Mouse (Mus musculus): ENCODE results near the gene Stx5a.
"Not testable (repeated sequence)": the region's sequence is repeated elsewhere in the genome, so short reads cannot be mapped to it uniquely, and the experiment has no call there.

Gene Stx5a

GRCm38 (mm10) chr19:8716767-8717475 is 24.3 kb upstream of the Stx5a start:
- DNase-seq: no peak

DNA sequence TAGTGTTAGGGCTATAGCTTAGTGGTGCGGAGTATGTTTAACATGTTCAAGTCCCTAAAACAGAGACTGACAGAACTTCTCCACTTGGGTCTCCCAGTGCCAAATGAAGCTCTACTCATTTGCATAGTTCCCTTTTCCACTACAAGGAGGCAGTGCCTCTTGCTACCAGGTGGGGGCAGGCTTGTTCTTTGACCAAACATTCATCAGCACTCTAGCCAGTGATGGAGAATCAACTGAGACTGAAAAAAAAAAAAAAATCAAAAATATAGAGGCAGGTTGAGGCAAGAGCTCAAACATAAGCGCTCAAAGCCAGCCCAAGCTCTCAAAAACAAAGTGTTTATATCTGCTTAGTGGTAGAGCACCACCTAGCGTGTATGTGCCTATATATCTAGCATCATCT is 22.9 kb upstream of the Stx5a start:
- peak; percentile 13 for DNase-seq

DNA sequence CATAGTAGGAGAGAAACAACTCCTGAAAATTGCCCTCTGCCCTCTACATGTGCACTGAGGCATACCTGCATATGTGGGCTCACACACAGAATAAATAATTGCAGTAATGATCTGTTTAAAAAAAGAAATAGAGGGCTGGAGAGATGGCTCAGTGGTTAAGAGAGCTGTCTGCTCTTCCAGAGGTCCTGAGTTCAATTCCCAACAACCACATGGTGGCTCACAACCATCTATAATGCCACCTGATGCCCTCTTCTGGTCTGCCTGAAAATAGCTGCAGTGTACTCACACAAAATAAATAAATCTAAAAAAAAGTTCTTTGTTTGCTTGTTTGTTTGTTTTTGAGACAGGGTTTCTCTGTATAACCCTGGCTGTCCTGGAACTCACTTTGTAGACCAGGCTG is 22.2 kb upstream of the Stx5a start:
- DNase-seq: not testable (repeated sequence)

DNA sequence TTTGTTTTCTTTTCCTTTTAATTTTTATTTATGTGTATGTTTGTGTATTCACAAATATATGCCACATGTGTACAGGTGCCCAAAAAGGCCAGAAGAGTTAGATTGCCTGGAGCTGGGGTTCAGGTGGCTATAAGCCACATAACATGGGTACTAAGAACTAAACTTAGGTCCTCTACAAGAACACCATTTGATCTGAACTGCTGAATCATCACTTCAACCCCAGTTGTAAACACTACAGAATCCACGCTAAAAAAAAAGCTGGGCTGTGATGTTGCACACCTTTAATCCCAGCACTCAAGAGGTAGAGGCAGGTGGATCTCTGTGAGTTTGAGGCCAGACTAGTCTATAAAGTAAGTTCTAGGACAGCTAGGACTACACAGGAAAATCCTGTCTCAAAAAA is 19.8 kb upstream of the Stx5a start:
- DNase-seq: no peak

GRCm38 (mm10) chr19:8722021-8722420 is 19.2 kb upstream of the Stx5a start:
- no peak for DNase-seq

- DNase-seq: no peak
Measured at GRCm38 (mm10) chr19:8722559-8722906, 18.7 kb upstream of the Stx5a start.

- peak; percentile 91 for DNase-seq
Measured at GRCm38 (mm10) chr19:8722907-8723573, 18.2 kb upstream of the Stx5a start, which contains the start of gene Slc3a2. Gene Slc3a2, minus strand, starts transcription at chr19:8723369.

DNA sequence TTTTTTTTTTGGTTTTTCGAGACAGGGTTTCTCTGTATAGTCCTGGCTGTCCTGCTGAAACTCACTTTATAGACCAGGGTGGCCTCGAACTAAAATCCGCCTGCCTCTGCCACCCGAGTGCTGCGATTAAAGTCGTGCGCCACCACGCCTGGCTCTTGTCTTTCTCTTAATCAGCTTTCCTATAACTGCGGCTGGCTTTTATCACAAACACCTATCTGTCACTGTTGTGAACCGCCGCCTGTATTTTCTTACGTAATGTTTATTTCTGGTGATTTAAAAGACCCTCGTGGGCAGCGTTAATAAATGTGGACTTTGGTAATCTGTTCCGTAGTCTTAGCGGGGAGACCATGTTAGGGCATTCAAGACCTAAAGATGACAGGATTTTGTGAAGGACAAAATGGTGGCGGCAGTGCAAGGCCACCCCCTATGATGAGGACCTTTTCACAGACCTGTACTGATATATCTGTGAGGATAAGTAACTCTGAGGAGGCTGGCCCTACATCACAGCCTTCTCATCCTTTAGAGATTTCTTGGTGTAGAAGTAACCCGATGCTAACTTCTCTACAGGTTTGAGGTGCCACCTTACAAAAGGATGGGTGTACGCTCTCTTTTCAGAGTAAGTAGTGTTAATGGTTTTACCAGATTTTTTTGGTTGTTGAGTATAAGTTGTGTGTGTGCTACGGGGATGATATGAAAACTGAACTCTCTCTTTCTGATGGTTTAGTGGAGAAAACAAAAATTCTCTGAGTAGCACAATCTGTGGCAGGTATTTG is 17.5 kb upstream of the Stx5a start:
- peak; percentile 12 for DNase-seq

- DNase-seq: no peak
Measured at GRCm38 (mm10) chr19:8724392-8724791, 16.8 kb upstream of the Stx5a start.

DNA sequence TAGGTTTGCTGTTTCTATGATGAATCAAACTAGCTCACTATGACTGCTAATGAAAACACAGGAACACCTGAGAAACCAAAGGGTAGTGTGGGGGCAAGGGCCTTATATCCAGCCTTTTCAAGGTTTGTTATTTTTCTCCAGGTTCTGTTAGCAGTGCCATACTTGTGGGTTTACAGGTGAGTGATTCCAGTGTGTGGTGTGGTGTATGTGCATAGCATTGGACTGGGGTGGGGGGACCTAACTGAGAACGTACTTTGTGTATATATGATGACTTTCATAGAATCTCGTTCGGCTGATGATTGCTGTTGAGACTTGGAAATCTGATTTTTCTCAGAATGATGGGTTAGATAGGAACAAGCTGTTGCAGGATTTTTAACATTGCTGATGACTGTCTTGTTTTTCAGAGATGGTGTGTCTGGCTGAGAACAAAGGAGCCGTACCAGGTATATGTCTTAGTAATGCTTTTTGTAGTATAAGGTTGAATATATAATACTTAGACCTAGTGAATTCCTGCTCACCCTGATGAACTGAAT is 16.1 kb upstream of the Stx5a start:
- DNase-seq: no peak

DNA sequence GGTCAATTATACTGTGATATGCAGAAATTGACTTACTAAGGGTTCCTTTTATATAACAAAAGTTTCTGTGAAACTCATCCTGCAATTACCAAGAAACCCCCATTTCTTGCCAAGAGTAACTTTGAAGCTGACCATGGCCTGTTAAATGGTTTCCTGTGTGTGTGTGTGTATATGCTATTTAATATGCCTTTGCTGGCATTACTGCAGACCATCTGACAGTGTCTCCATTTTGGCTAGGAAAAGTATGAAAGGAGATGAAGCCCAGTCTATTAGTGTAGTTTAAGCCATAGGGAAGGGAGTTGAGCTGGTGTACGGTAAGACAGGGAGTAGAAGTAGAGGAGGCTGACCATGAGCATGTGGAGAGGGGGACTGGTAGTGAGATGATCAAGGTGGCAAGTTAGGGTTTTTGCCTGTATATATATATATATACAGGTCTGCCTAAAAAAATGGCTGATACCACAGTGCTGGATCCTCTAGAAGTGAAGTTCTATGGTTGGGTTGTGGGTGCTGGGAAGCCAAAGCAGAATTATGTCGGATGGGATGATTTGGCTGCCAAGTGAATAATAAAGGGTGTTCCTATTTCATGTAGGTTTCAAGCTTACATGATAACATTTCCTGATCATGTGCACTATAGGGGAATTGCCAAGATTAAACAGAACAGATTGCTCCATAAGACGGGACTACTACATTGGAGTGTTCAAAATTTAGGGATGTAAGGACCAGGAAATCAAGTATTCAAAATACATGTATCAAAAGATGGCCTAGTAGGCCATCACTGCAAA is 14.4 kb upstream of the Stx5a start:
- DNase-seq: no peak

DNA sequence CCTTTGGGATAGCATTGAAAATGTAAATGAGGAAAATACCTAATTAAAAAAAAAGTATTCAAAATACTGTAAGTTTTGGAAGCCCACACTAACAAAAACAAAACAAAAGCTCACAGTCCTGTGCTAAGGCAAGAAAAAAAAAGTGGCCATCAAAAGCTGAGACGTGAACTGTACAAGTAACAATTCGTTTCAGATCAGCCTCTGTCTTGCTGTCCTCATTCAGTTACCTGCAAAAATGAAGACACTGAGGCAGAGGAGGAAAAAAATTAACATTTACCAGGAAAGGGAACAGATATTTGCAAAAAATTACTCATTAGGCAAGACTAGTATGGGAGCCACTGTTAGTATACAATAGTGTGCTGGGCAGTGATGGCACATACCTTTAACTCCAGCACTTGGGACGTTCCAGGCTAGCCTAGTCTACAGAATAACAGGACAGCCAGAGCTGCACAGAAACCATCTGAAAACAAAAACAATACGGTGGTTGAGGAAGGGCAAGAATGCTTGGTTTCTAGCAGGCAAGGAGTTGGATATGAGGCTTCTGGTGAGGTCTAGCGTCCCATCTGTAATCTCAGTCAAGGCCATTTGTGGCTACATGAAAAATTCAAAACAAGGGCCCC is 13.6 kb upstream of the Stx5a start:
- no peak for DNase-seq

GRCm38 (mm10) chr19:8728335-8729099 is 12.7 kb upstream of the Stx5a start:
- DNase-seq: not testable (repeated sequence)

- no peak for DNase-seq
Measured at GRCm38 (mm10) chr19:8734334-8734733, 6.9 kb upstream of the Stx5a start.

DNA sequence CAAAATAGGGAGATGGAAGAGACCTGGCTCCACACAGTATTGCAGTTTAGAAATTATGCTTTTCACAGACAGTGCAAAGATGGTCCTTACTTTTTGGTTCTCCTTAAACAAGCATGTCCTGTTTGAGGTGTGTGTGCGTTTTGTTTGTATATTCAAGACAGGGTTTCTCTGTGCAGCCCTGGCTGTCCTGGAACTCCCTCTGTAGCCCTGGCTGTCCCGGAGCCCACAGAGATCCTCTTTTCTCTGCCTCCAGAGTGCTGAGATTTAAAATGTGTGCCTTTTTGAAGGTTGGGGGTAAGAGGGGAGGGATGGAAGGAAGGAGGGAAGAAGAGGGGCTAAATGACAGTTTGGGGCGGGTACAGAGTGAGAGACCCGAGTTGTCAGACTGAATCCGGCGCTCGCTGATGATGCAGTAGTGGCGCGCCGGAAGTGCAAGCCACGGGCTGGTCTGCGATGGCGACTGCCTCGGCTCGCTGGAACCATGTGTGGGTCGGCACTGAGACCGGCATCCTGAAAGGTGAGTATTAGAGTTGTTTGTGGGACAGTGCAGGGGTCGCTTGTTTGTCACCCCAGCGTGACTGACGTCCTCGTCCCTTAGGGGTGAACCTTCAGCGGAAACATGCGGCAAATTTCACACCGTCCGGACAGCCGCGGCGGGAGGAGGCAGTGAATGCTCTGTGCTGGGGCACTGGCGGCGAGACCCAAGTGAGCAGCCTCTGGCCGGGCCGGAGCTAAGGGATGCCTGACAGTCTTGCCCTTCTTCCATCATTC is 5.6 kb upstream of the Stx5a start, which contains the start of gene Wdr74:
Wdr74 (plus strand) TSS at position 439 of the 771 bp plus-strand sequence.
- peak; percentile 92 for DNase-seq

DNA sequence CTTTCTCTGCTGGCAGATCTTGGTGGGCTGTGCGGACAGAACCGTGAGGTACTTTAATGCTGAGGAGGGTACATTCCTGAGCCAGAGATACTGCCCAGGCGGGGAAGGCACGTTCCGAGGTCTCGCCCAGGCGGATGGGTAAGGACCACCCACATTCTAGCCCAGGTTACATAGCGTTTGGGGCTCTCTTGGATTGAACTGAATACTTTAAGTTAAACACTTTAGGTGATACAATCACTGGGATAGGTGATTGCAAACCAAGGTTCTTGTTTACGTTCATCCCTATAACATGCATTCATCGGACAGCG is 5.1 kb upstream of the Stx5a start:
- DNase-seq: no peak

- no peak for DNase-seq
Measured at GRCm38 (mm10) chr19:8738911-8739310, 2.3 kb upstream of the Stx5a start.

GRCm38 (mm10) chr19:8739646-8740045 is 1.6 kb upstream of the Stx5a start:
- DNase-seq: no peak

DNA sequence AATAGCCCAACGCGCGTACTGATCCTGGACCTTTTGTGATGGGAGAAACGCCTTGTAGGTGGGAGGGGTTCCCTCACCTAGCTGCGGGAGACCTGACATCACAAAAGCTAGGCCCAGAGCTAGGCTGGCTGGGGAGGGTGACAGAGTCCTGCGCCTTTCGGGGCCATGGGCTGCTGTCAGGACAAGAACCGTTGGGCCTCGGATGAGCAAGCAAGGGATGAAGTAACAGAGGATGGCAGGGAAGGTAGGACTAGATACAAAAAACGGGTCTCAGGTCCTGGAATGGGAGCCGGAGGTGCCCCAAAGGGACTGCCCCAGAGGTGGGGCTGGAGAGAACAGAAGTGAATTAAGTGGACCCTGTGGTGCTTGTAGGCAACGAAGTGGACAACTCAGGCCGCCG is 610 bp upstream of the Stx5a start, which contains the start of gene 1700092M07Rik:
1700092M07Rik (plus strand) TSS at position 116 of the 400 bp plus-strand sequence.
- no peak for DNase-seq

- no peak for DNase-seq
Measured at GRCm38 (mm10) chr19:8742176-8742575, 963 bp downstream of the Stx5a start.

- no peak for DNase-seq
Measured at GRCm38 (mm10) chr19:8745382-8745781, 4.2 kb downstream of the Stx5a start.

Data from right cerebral cortex, postnatal 14 days (tissue).